Mouse (Mus musculus) thymus, postnatal 0 days (tissue): Measurements from ENCODE around the gene Tspan9. TPM values are rescaled to one million over a fixed set of nuclear protein-coding genes. Genes with fewer than 3 reads are reported as not detected.

ENCODE experiments used
- DNase-seq: peaks from one replicate; pipeline ENCODE4 v3.0.0-alpha.2; 2015; ENCODE audit warnings: low spot score
- polyA plus RNA-seq: library from polyadenylated mRNA; unstranded; fragments of >200 nt; fragmentation: Nextera tagmentation; extraction: Ambion mirVana; gene quantifications from 2 replicates; pipeline ENCODE4 v1.2.1, GENCODE M21; 2015

Gene Tspan9
- polyA plus RNA-seq, 1 experiment from 2014 or later, result 28.6 TPM

GRCm38 (mm10) chr6:128133679-128134191, 9.7 kb downstream of the Tspan9 start:
- no peak for DNase-seq

- no peak for DNase-seq
Measured at GRCm38 (mm10) chr6:128132581-128132980, 10.8 kb downstream of the Tspan9 start.

- DNase-seq, result no peak
Measured at GRCm38 (mm10) chr6:128131390-128131789, 12.0 kb downstream of the Tspan9 start.

GRCm38 (mm10) chr6:128130686-128131085, 12.7 kb downstream of the Tspan9 start:
- DNase-seq, result no peak

GRCm38 (mm10) chr6:128129382-128129781, 14.0 kb downstream of the Tspan9 start:
- DNase-seq, result no peak

GRCm38 (mm10) chr6:128127312-128127711, 16.1 kb downstream of the Tspan9 start:
- no peak for DNase-seq

GRCm38 (mm10) chr6:128126876-128127275, 16.5 kb downstream of the Tspan9 start:
- DNase-seq, result no peak

- DNase-seq, result no peak
Measured at GRCm38 (mm10) chr6:128125464-128125863, 17.9 kb downstream of the Tspan9 start.

- DNase-seq, result no peak
Measured at GRCm38 (mm10) chr6:128124222-128124971, 19.0 kb downstream of the Tspan9 start.

- DNase-seq, result no peak
Measured at GRCm38 (mm10) chr6:128122127-128122526, 21.3 kb downstream of the Tspan9 start.

- DNase-seq, result no peak
Measured at GRCm38 (mm10) chr6:128121691-128122090, 21.7 kb downstream of the Tspan9 start.

- no peak for DNase-seq
Measured at GRCm38 (mm10) chr6:128120806-128121205, 22.6 kb downstream of the Tspan9 start.

GRCm38 (mm10) chr6:128118670-128119230, 24.6 kb downstream of the Tspan9 start:
- DNase-seq, result no peak

GRCm38 (mm10) chr6:128116836-128117542, 26.4 kb downstream of the Tspan9 start:
- no peak for DNase-seq

- DNase-seq, result no peak
Measured at GRCm38 (mm10) chr6:128116344-128116743, 27.1 kb downstream of the Tspan9 start.

GRCm38 (mm10) chr6:128115121-128115520, 28.3 kb downstream of the Tspan9 start:
- DNase-seq, result no peak

GRCm38 (mm10) chr6:128112605-128113004, 30.8 kb downstream of the Tspan9 start:
- no peak for DNase-seq

- no peak for DNase-seq
Measured at GRCm38 (mm10) chr6:128111784-128112183, 31.6 kb downstream of the Tspan9 start.

GRCm38 (mm10) chr6:128108324-128109035, 34.9 kb downstream of the Tspan9 start:
- DNase-seq, result no peak

- DNase-seq, result no peak
Measured at GRCm38 (mm10) chr6:128107698-128108097, 35.7 kb downstream of the Tspan9 start.

GRCm38 (mm10) chr6:128106154-128106553, 37.2 kb downstream of the Tspan9 start:
- DNase-seq, result no peak
